Mouse (Mus musculus): ENCODE data around the gene Dlgap1.

The Dlgap1 gene

GRCm38 (mm10) chr17:70347403-70347802 lies 378.5 kb downstream of the Dlgap1 start:
- no peak for DNase-seq

DNA sequence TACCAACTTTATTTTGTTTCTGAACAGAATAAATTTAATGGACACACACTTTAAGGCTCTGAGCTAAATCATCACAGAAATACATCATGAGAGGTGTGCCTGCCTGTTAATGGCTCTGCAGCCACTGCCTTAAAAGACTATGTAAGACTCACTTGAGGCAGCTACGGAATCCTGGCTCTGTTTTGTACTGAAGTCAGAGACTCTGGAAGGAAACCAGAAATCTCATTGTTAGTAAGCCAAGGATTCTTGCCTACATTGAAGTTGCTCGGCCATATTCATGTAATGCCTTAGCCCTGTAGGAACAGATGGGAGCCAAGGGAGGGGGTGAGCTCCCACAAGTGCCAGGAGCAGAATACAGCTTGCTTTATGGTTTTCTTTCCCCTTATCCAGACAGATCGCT lies 394.7 kb downstream of the Dlgap1 start:
- DNase-seq: no peak

DNA sequence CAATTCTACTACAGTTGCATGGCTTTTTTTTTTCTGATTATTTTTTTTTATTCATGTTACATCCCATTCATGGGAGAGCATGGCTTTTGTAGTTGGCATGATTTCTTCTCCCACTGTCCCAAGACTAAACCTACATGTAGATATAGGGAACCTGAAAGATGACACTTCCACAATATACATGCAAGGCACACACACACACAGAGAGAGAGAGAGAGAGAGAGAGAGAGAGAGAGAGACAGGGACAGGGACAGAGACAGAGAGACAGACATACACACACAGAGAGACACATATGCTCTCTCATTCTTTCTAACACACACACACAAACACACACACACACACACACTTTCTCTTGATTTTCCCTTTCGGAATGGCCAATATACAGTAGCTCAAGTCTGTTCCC lies 395.1 kb downstream of the Dlgap1 start:
- DNase-seq: no peak

GRCm38 (mm10) chr17:70369124-70369523 lies 400.3 kb downstream of the Dlgap1 start:
- DNase-seq: no peak

- DNase-seq: peak; percentile 30
These were observed 408.1 kb downstream of the Dlgap1 start for GRCm38 (mm10) chr17:70377020-70377419.

- DNase-seq: no peak
These were observed 419.6 kb downstream of the Dlgap1 start for GRCm38 (mm10) chr17:70388447-70388846.

- DNase-seq: peak; percentile 36
These were observed 428.3 kb downstream of the Dlgap1 start for GRCm38 (mm10) chr17:70397220-70397619.

- DNase-seq: no peak
These were observed 428.8 kb downstream of the Dlgap1 start for GRCm38 (mm10) chr17:70397708-70398107.

DNA sequence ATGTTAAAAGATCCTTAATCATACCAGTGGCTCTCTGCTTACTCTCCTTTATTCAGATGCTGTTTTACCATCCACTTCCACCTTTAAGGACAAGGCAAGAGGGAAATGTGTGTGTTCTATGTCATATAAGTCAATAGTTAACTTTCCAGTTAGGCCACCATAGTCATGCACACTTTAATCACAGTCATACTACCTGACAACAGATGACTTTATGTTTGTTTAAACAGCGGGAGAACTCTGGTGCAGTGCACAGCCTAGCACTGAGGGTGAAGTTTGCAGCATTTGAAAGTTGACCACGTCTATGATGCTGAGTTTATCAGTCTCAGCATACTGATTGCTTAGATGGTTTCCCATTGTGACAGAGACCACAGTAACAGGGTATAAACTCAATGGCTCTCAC lies 433.0 kb downstream of the Dlgap1 start:
- DNase-seq: no peak

DNA sequence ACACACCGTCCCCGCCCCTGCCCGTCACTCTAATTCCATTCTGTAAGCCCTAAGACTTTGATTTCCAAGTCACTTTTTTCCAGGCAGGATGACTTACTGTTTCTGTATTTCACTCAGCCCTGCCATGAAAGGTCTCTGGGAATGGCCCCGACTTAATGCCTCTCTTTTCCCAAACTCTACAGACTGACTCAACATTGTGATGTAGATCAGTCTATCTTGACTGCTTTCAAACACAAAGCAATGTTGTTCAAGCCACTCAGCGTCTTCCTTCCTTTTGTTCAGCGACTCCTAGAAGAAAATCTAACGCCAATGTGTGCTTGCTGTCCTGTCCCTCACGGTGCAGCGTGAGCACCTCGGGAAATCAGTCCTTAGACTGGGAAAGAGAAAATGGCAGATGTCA lies 434.9 kb downstream of the Dlgap1 start:
- no peak for DNase-seq

GRCm38 (mm10) chr17:70414202-70414601 lies 445.3 kb downstream of the Dlgap1 start:
- no peak for DNase-seq

- no peak for DNase-seq
These were observed 459.0 kb downstream of the Dlgap1 start for GRCm38 (mm10) chr17:70427866-70428265.

- DNase-seq: peak; percentile 84
These were observed 461.0 kb downstream of the Dlgap1 start for GRCm38 (mm10) chr17:70429746-70430451.

DNA sequence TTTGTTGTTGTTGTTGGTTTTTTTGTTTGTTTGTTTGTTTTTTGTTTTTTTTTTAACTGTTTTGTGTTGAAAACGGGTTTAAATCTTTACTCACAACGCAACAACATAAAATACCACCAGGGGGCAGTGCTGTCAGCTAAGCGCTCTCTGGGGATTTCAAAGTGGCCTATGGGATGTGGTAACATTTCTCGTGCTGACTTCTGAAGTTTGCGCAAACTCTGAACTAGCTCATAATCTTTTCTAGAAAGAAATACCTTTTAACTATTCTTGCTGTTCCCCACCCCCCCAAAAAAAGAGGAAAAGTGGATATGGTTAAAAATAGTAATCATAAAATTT lies 461.5 kb downstream of the Dlgap1 start:
- DNase-seq: peak; percentile 60

DNA sequence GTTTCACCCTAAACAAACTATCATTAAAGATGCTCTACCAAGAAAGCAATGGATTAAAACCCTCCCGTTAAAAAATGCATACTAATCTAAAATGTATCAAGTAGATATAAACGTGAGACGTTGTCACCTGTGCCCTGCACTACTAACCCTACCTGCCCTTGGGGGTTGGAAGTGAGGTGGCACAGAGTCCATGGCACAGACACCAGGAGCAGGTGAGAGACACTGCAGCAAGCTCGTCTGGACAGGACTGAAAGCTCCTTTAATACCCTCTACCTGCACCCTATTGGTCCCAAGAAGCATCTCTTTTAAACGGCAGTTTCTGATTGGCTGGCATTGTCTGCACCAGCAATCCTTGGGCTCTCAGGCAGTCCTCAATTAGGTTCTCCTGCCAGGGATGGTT lies 464.0 kb downstream of the Dlgap1 start:
- DNase-seq: no peak

DNA sequence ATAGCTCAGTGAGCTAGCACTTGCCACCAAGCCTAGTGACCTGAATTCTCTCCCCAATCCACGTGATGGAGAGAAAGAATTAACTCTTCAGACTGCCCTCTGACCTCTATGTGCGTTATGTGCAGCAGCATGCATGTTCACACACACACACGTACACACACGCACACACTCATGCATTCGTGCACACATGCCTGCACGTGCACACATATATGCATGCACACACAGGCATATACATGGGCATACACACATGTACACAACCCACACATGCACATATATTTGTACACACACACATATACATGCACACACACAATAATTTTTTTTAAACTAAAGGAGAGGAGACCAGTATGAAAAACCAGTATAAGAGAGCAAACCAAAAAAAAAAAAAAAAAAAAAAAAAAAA lies 465.7 kb downstream of the Dlgap1 start:
- no peak for DNase-seq

- no peak for DNase-seq
These were observed 466.7 kb downstream of the Dlgap1 start for GRCm38 (mm10) chr17:70435612-70436011.

DNA sequence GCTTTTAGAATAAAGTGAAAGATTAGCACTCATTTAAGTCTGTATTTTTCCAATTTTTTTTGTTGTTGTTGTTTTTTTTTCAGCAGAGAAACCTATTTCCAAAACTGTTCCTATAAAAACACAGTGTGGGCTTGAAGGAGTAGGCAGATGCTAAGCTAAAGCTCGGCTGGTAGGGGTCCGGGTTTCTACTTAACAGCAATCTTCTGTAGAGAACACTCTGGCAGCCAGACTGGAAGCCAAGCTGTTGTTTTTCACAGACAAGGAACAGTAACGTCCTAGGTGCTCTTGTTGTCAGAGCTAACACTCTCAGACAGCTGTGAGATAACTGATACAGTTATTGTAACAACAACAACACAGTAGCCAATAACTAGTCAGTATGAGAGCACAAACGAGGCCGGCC lies 468.4 kb downstream of the Dlgap1 start:
- DNase-seq: no peak

- DNase-seq: no peak
These were observed 474.1 kb downstream of the Dlgap1 start for GRCm38 (mm10) chr17:70442976-70443375.

DNA sequence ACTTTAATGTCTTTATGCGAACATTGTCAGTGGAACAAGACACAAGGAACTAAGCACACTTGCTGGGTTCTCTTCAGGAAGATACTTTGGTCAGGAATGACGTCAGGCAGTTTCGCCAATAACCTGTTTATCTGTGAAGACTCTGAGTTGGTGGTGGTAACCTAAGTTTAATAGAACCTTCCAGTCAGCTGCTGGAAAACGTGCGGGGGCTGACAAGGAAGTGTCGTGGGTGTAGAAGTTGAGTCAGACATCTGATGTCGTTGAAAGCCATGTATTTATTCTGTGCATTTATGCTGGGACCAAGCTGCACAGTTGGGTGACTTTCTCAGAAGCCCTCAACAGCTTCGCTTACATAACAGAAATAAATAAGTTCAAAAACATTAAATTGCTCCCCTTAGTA lies 477.6 kb downstream of the Dlgap1 start:
- DNase-seq: no peak

GRCm38 (mm10) chr17:70455036-70455435 lies 486.2 kb downstream of the Dlgap1 start:
- DNase-seq: no peak

- DNase-seq: no peak
These were observed 488.2 kb downstream of the Dlgap1 start for GRCm38 (mm10) chr17:70457103-70457502.

DNA sequence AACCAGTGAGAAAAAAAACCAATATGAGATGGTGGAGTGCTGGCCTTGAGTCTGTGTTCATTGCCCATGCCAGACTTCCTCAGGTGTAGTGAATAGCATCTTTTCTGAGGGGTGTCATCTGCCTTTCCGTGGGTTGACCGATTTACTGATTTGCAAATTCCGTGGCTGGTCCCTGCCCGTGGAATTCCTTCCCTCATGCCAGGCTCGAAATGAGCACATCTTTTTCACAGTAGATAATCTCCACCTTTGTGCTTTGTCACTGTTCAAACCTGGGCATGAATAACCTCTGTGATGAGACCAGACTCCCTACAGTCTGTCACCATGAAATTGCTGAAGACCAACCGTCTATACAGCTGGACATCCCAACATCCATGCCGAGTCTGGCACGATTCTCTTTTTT lies 493.4 kb downstream of the Dlgap1 start:
- DNase-seq: no peak

GRCm38 (mm10) chr17:70462771-70463491 lies 494.1 kb downstream of the Dlgap1 start:
- DNase-seq: no peak

- DNase-seq: no peak
These were observed 497.5 kb downstream of the Dlgap1 start for GRCm38 (mm10) chr17:70466413-70466812.
